Mouse (Mus musculus): ENCODE measurements around the gene Gm6880. TPM values are rescaled to one million over a fixed set of nuclear protein-coding genes. Genes with fewer than 3 reads are reported as not detected.
"Not testable (repeated sequence)": the region's sequence is repeated elsewhere in the genome, so short reads cannot be mapped to it uniquely, and the experiment has no call there.

Gene Gm6880
- not detected for total RNA-seq (2021)

GRCm38 (mm10) chrX:74481349-74481885 lies at the start of gene Gm6880:
Gene Gm6880 (minus strand): TSS chrX:74481399.
- not testable (repeated sequence) for DNase-seq

- not testable (repeated sequence) for DNase-seq
Observed at GRCm38 (mm10) chrX:74517461-74517860, 36.3 kb upstream of the Gm6880 start.

GRCm38 (mm10) chrX:74497131-74497530 lies 15.9 kb upstream of the Gm6880 start:
- DNase-seq, result no peak

GRCm38 (mm10) chrX:74452773-74453172 lies 28.4 kb downstream of the Gm6880 start:
- no peak for DNase-seq

GRCm38 (mm10) chrX:74451157-74451912 lies 29.9 kb downstream of the Gm6880 start:
- DNase-seq, result no peak

Other genes starting within 250 kb of the Gm6880 start
- gene Flna, start 231.6 kb downstream of the Gm6880 start, total RNA-seq (2021), result 10 to 100 TPM; 75.2 to 93.2 TPM
- gene Emd, start 226.7 kb downstream of the Gm6880 start, total RNA-seq (2021), result 10 to 100 TPM; 33.0 to 35.6 TPM
- gene Rpl10, start 210.6 kb downstream of the Gm6880 start, total RNA-seq (2021), result 100 to 1,000 TPM; 191 to 202 TPM
- gene Taz, start 199.5 kb downstream of the Gm6880 start, total RNA-seq (2021), result 10 to 100 TPM; 64.5 to 65.9 TPM
- gene Dnase1l1, start 199.1 kb downstream of the Gm6880 start, total RNA-seq (2021), result 1 to 10 TPM; 2.1 to 2.7 TPM
- 100 to 1,000 TPM; 320 to 335 TPM for gene Atp6ap1, start 184.3 kb downstream of the Gm6880 start, total RNA-seq (2021)
- 100 to 1,000 TPM; 582 to 603 TPM for gene Gdi1, start 176.4 kb downstream of the Gm6880 start, total RNA-seq (2021)
- gene Fam50a, start 168.4 kb downstream of the Gm6880 start, total RNA-seq (2021), result 10 to 100 TPM; 28.9 to 33.8 TPM
- gene Plxna3, start 152.3 kb downstream of the Gm6880 start, total RNA-seq (2021), result 10 to 100 TPM; 32.4 to 33.6 TPM
- gene Lage3, start 127.8 kb downstream of the Gm6880 start, total RNA-seq (2021), result 10 to 100 TPM; 25.1 to 26.4 TPM
- gene Ubl4a, start 108.2 kb downstream of the Gm6880 start, total RNA-seq (2021), result 10 to 100 TPM; 67.7 to 68.7 TPM
- gene Slc10a3, start 108.0 kb downstream of the Gm6880 start, total RNA-seq (2021), result 1 to 10 TPM; 2.1 to 3.3 TPM
- gene Fam3a, start 88.1 kb downstream of the Gm6880 start, total RNA-seq (2021), result 10 to 100 TPM; 18.8 to 24.2 TPM
- 10 to 100 TPM; 47.1 to 50.4 TPM for gene Ikbkg, start 88.1 kb downstream of the Gm6880 start, total RNA-seq (2021)
- 10 to 100 TPM; 24.9 to 29.5 TPM for gene G6pdx, start 52.2 kb downstream of the Gm6880 start, total RNA-seq (2021)
- not detected for gene Olfr1326-ps1, start 93.5 kb upstream of the Gm6880 start, total RNA-seq (2021)
- gene Olfr1325, start 111.3 kb upstream of the Gm6880 start, total RNA-seq (2021), result not detected
- gene Gm5640, start 164.2 kb upstream of the Gm6880 start, total RNA-seq (2021), result under 1 TPM; 0.52 to 0.53 TPM